Mouse (Mus musculus): ENCODE measurements around the gene Cacng7.

Cacng7 gene

GRCm38 (mm10) chr7:3302556-3303275, 30.0 kb upstream of the Cacng7 start:
- no peak for DNase-seq (ENCODE audit: extremely low read depth, low read depth)

GRCm38 (mm10) chr7:3303276-3303781, 29.4 kb upstream of the Cacng7 start:
- no peak for DNase-seq (ENCODE audit: extremely low read depth, low read depth)

- no peak for DNase-seq (ENCODE audit: extremely low read depth, low read depth)
Observed at GRCm38 (mm10) chr7:3303789-3304188, 29.0 kb upstream of the Cacng7 start.

- no peak for DNase-seq (ENCODE audit: extremely low read depth, low read depth)
Observed at GRCm38 (mm10) chr7:3304298-3304697, 28.5 kb upstream of the Cacng7 start.

GRCm38 (mm10) chr7:3306400-3306799, 26.4 kb upstream of the Cacng7 start:
- no peak for DNase-seq (ENCODE audit: extremely low read depth, low read depth)

GRCm38 (mm10) chr7:3308646-3309045, 24.1 kb upstream of the Cacng7 start:
- DNase-seq (ENCODE audit: extremely low read depth, low read depth), result no peak

- no peak for DNase-seq (ENCODE audit: extremely low read depth, low read depth)
Observed at GRCm38 (mm10) chr7:3310233-3310632, 22.5 kb upstream of the Cacng7 start.

- DNase-seq (ENCODE audit: extremely low read depth, low read depth), result no peak
Observed at GRCm38 (mm10) chr7:3313571-3313970, 19.2 kb upstream of the Cacng7 start.

- DNase-seq (ENCODE audit: extremely low read depth, low read depth), result no peak
Observed at GRCm38 (mm10) chr7:3314121-3314520, 18.6 kb upstream of the Cacng7 start.

- no peak for DNase-seq (ENCODE audit: extremely low read depth, low read depth)
Observed at GRCm38 (mm10) chr7:3317704-3318103, 15.1 kb upstream of the Cacng7 start.

GRCm38 (mm10) chr7:3320856-3321255, 11.9 kb upstream of the Cacng7 start:
- DNase-seq (ENCODE audit: extremely low read depth, low read depth), result no peak

- DNase-seq (ENCODE audit: extremely low read depth, low read depth), result no peak
Observed at GRCm38 (mm10) chr7:3323826-3324225, 8.9 kb upstream of the Cacng7 start.

GRCm38 (mm10) chr7:3327961-3328360, 4.8 kb upstream of the Cacng7 start:
- DNase-seq (ENCODE audit: extremely low read depth, low read depth), result no peak

GRCm38 (mm10) chr7:3329776-3330546, 2.8 kb upstream of the Cacng7 start:
- peak; percentile 17 for DNase-seq (ENCODE audit: extremely low read depth, low read depth)

- no peak for DNase-seq (ENCODE audit: extremely low read depth, low read depth)
Observed at GRCm38 (mm10) chr7:3331171-3331570, 1.6 kb upstream of the Cacng7 start.

- DNase-seq (ENCODE audit: extremely low read depth, low read depth), result no peak
Observed at GRCm38 (mm10) chr7:3331581-3332223, 1.1 kb upstream of the Cacng7 start.

GRCm38 (mm10) chr7:3332224-3332615, 535 bp upstream of the Cacng7 start:
- no peak for DNase-seq (ENCODE audit: extremely low read depth, low read depth)

- no peak for DNase-seq (ENCODE audit: extremely low read depth, low read depth)
Observed at GRCm38 (mm10) chr7:3333542-3333941, 787 bp downstream of the Cacng7 start.

- DNase-seq (ENCODE audit: extremely low read depth, low read depth), result no peak
Observed at GRCm38 (mm10) chr7:3336412-3336811, 3.7 kb downstream of the Cacng7 start.

- DNase-seq (ENCODE audit: extremely low read depth, low read depth), result no peak
Observed at GRCm38 (mm10) chr7:3338286-3338935, 5.7 kb downstream of the Cacng7 start.

- DNase-seq (ENCODE audit: extremely low read depth, low read depth), result no peak
Observed at GRCm38 (mm10) chr7:3339010-3339409, 6.3 kb downstream of the Cacng7 start.

GRCm38 (mm10) chr7:3343861-3344260, 11.1 kb downstream of the Cacng7 start:
- DNase-seq (ENCODE audit: extremely low read depth, low read depth), result no peak
